Mouse (Mus musculus) skeletal muscle tissue, postnatal 0 days (tissue): ENCODE results near the gene BC024063. TPM values are rescaled to one million over a fixed set of nuclear protein-coding genes. Genes with fewer than 3 reads are reported as not detected.

Experiments used
- polyA plus RNA-seq: library from polyadenylated mRNA; unstranded; fragments of >200 nt; fragmentation: Nextera tagmentation; extraction: Ambion mirVana; gene quantifications from 2 replicates; pipeline ENCODE4 v1.2.1, GENCODE M21; 2015

The BC024063 gene
- polyA plus RNA-seq: 1.1 and 1.3 TPM in 2 replicates

DNA sequence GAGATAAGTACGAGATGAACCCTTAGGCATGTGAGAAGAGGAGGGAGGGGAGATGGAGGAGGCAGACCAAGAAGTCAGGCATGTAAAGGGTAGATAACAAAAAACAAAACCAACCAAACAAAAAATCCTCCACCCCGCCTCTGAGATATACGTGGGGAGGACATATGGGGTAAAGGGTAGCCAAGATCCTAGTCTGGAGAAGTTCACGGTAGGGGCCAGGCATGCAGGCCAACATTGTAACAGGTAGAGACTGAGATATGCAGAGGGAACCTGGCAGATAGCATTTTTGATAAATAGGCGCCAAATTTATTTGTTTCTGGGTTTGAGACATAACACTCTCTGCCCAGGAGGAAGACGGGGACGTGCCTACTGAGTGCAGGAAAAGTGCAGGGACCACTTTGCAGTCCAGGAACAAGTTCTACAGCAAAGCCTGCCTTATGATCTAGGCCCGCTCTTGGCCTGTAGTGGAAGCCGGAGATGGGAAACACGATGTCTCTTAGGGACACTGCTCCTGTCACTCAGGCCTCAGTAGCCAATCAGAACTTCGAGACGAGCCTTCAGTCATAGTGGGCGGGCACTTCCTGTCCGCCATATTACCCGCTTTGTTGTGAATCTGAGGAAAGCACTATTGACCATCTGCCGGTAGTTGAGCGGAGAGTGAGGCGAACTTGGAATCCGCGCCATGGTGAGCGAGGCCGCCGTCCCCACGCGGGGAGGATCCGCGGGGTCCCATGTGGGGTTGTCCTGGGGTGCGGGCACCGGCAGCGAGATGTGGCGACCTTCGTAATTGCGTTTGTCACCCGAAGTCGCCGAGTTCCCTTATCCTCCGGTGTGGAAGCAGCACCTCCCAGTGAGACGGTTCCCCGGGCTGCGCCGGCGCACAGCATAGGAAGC, at the start of gene BC024063:
Gene BC024063, plus strand, starts transcription at position 626 of the 894 bp plus-strand sequence.

DNA sequence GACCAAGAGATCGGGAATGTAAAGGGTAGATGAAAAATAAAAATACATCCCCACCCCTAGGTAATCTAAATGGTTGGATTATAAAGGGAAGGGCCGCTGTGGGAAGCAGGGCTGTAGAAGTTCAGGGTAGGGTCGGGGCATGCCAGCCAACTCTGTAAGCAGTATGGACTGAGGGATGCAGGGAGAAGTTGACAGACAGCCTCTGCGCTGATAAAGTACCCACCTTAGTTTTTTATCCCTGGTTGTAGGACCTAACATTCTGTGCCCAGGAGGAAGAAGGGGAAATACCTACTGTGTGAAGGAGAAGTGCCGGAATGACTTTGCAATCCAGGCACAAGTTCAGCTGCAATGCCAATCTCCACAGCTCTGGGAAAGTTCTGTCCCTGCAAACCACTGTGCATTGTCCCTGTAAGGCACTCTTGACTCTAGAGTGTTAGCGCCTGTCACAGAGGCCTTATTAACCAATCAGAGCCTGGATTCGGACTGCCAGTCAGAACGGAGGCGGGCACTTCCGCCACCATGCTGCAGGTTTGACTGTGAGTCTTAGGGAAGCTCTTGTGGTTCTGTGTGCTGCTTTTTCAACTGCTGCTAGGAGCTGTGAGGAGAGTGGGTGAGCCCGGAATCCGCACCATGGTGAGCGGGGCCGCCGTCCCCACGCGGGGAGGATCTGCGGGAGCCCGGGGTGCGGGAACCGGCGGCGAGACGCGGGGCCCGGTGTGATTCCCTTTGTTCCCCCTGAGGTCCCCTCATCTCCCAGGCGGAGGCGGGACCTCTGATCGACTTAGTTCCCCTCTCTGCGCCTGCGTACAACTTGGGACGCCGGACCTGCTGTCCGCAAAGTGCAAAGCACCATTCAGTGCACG, 35.3 kb upstream of the BC024063 start, which contains the start of gene Zfp873:
Gene Zfp873, plus strand, starts transcription at position 527 of the 863 bp plus-strand sequence.

DNA sequence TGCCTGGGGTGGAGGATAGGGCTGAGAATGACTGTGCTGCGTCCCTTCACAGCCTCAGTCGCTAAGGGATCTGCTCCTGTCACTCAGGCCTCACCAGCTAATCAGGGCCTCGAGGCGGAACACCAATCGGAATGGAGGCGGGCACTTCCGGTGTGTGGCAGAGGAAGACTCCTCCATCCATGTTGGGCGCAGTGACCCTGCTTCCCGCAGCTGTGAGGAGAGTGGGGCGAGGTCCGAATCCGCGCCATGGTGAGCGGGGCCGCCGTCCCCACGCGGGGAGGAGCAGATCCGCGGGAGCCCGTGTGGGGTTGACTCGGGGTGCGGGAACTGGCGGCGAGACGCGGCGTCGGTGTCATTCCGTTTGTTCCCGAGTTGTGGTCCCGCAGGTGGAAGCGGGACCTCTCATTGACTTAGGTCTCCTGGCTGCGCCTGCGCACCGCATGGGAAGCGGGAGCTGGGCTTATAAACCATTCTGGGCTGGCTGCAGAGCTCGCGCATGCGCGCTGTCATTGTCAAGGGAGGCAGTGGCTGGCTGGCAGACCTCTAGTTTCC, 44.8 kb downstream of the BC024063 start, which contains the start of gene AU041133:
Gene AU041133, plus strand, starts transcription at position 164 of the 552 bp plus-strand sequence.

Other genes starting within 250 kb of the BC024063 start
- 3.7 and 5.3 TPM in 2 replicates for gene Gm32687, start 219.4 kb upstream of the BC024063 start, polyA plus RNA-seq
- gene Zfp781, start 152.9 kb upstream of the BC024063 start, polyA plus RNA-seq: 0.48 and 1.0 TPM in 2 replicates
- gene Zfp873, start 35.2 kb upstream of the BC024063 start, polyA plus RNA-seq: 4.2 and 4.8 TPM in 2 replicates
- 2.6 and 2.9 TPM in 2 replicates for gene AU041133, start 44.7 kb downstream of the BC024063 start, polyA plus RNA-seq
- 8.2 and 10.2 TPM in 2 replicates for gene Zfp938, start 157.9 kb downstream of the BC024063 start, polyA plus RNA-seq
- not detected in 2 replicates for gene 4932415D10Rik, start 233.2 kb downstream of the BC024063 start, polyA plus RNA-seq